Mouse (Mus musculus): ENCODE measurements around the gene Leng9.
A peak's percentile ranks its signal among the peaks of the same experiment; 100 is the strongest.
"Not testable (repeated sequence)": the region's sequence is repeated elsewhere in the genome, so short reads cannot be mapped to it uniquely, and the experiment has no call there.

The Leng9 gene

DNA sequence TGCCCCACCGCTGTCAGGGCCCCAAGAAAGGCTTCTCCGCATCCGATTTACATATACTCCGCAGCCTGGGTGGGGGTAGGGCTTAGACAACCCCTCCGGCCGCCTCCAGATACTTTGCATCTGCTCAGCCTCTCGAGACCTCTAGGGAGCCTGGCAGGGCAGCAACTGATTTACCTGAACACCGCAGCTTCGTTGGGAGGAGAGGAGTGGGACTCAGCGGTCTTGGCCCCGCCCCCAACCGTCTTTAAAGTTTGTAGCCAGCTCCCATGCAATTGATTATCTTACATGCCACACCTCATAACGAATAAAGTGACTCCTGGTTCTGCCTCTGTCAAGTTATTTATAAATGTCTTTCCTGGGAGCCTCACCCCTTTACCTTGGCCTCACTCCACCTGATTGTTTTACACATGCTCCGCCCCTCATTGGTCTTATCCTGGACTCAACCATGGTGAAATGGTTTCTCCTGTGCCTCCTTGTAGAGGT lies at the start of gene Leng9:
Gene Leng9, minus strand, starts transcription at position 316 of the 483 bp plus-strand sequence.
- no peak for DNase-seq (ENCODE audit: extremely low read depth, low read depth, low spot score)

DNA sequence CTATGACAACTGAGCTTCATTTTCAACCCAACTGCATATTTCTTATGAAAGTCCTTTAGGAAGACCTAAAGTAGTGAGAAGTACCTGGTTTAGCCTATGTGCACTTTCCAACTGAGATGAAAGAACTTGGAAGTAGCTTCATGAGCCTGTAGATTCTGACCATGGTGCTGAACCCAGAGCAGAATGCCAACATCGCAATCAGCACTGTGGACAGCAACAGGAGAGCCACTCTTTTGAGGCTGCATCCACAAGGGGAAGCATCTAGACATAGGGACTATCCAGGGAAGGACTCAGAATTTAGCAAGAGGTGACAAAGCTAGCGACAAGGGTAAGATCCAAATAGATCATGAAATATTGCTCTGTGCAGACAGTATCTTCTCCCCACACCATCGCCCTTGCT lies 28.3 kb upstream of the Leng9 start:
- DNase-seq (ENCODE audit: extremely low read depth, low read depth, low spot score) = no peak

DNA sequence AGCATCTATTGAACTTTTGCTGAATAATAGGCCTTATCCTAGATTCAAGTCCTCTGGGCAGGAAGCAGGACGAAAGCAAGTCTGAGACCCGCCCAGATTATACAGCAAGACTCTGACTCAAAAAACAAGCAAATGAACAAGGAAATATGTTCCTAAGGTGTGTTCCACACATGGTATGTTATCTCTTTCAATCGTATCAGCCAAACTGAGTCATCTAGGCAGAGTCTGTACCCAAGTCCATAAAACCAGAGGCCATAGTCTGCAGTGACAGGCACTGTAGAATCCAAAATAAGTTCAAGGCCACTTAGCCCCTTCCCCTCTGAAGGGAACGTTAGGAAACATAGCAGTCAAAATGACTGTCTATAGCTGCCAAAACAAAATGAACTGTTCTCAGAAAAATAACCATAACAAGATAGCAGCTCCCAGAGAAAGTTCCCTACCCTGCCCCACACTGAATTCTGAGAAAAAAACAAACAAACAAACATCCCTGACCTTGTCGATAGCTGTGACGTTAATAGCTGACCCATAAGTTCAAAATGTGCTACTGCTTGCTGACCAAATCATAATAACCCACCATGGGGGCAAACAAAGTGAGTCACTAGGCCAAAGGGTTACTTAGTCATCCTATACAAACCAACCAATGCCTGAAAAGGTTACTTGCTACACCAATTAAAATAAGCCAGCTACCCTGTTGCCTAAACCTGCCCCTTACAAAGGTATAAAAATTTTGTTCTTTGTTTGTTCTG lies 20.2 kb upstream of the Leng9 start:
- no peak for DNase-seq (ENCODE audit: extremely low read depth, low read depth, low spot score)

DNA sequence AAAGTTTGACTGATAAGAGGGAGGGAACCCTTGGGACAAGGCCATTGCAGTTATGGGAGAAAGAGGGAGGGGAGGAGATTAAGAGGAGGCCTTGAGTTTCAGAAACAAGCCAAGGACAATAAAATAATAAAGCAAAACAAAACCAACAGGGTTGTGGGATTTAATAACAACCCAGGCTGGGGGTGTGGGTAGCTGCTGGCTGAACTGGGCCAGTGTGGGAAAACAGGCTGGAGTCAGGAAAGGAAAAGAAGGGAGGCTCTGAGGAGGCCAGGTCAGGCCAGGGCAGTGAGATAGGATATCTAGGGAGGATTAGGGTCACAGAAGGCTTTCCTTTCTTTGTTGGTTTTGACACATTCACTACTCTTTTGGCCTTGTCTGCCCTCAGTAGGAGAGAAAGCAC lies 16.9 kb upstream of the Leng9 start:
- DNase-seq (ENCODE audit: extremely low read depth, low read depth, low spot score) = no peak

DNA sequence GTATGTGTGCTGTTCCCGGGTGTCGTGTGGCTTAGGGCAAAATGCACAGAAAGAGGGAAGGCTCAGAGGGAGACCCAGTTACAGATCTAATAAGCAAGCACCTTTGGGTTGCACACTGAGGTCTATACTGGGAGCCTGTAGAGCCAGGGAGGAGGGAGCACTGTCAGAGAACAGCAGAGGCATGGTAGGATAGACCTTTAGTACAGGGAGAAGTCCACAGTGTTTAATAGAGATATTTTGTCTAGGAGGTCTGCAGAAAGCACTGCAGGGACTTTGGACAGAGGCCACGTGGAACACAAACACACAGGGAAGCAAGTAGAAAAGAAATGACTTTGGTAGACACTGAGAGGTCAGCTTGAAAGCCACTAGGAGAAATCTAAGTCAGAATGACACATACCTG lies 15.1 kb upstream of the Leng9 start:
- DNase-seq (ENCODE audit: extremely low read depth, low read depth, low spot score) = no peak

DNA sequence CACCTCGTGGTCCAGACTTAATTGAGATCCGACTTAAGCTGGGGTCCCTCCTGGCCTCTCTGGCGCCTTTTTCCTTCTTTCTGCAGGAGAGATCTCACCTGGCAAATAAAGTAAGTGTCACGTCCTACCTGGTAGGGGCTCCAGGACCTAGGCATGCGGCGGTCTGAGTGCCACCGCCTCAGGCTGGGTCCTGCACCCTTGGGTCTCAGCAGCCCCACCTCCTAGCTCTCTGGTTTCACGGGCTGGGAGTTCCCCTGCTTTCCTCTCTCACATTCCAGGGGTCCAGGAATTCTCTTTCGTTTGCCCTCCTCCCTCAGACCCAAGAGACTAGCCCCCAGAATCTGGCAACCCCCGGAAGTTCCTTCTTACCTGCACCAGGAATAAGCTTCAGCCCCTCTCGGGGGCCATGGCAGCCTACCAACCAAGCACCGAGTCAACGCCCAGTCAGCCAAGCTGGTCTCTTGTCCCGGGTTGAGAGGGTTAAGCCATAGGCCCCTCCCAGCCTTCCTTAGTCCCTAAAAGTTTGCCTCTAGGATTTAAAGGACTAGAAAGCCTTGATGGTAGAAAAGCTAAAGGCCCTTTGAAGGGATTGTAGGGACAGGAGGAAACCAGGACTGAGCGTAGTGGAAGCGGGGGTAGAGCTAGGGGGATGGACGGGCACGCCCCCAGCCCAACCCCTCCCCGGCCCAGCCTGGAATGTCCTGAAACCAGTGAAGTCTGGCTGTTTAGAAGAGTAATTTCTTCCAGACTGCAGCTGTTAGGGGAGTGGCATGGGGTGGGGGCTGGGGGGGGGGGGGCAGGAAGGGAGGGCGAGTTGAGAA lies 14.1 kb upstream of the Leng9 start, which contains the start of gene Cdc42ep5:
Gene Cdc42ep5, minus strand, starts transcription at position 771 of the 821 bp plus-strand sequence.
- DNase-seq (ENCODE audit: extremely low read depth, low read depth, low spot score) = no peak

DNA sequence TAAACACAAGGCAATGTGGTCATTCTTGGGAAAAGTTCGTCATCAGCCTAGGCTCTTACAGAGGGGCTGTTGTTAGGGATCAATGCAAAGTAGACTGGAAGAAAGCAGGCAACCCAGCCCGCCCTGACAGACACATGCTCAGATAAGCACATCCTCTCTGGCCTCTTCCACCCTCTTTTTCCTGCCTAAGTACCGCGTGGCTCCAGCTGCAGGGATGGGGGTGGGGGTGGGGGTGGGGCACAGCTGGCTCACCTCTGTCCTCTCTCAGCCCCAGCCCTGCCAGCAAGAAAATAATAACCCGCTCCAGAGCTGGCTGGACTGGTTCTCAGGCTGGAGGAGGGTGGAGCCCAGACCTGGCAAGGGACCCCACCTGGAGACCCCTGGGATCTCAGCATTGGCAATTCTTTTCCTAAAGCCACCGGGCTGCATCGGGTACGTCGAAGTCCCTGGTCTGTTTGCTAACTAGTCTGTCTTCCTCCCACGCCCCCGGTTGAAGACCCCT lies 13.4 kb upstream of the Leng9 start:
- DNase-seq (ENCODE audit: extremely low read depth, low read depth, low spot score) = no peak

DNA sequence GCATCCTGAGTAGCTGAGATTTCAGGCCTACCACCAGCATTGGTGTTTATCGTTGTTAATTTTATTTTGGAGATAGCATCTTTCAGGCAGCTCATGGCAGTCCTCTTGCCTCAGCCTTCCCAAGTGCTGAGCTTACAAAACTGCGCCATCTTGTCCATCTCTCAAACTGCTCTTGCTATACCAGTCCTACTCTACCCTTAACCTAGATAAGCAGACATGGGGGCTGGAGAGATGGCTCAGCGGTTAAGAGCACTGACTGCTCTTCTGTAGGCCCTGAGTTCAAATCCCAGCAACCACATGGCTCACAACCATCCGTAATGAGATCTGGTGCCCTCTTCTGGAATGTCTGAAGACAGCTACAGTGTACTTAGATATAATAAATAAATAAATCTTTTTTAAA lies 11.4 kb upstream of the Leng9 start:
- not testable (repeated sequence) for DNase-seq (ENCODE audit: extremely low read depth, low read depth, low spot score)

DNA sequence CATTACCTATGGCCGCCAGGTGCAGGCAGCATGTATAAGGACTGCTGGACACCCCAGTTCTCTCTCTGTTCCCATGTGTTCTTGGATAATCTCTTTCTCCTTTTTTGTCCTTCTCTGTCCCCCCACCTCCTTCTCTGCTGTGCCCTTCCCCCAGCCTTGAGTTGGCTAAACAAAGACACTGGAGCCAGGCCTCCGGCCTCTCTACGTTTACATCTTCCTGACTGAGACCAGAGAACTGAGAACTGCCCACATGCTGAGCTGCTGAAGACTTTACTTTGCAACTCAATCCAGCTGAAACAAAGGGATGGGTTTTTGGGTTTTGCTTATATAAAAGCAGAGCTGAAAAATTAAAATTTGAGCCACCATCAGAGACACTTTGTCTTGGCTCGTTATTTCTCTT lies 4.8 kb upstream of the Leng9 start:
- DNase-seq (ENCODE audit: extremely low read depth, low read depth, low spot score) = no peak

DNA sequence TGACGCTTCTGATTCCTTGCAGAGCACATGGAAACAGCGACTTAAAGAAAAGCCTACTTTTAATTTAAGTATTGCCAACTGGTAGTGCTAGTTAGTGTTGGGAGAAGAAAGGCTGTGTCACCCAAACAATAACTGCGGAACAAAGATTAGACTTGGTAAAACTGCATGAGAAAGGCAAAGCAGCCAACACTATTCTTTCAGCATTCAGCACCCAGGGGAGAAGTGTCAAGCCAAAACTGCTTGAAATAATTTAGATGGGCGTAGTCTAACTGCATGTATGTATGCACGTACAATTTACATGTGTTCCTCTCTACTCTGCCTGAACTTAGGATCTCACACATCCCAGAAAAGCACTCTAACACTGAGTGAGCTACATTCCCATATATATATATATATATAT lies 4.2 kb upstream of the Leng9 start:
- DNase-seq (ENCODE audit: extremely low read depth, low read depth, low spot score) = no peak

DNA sequence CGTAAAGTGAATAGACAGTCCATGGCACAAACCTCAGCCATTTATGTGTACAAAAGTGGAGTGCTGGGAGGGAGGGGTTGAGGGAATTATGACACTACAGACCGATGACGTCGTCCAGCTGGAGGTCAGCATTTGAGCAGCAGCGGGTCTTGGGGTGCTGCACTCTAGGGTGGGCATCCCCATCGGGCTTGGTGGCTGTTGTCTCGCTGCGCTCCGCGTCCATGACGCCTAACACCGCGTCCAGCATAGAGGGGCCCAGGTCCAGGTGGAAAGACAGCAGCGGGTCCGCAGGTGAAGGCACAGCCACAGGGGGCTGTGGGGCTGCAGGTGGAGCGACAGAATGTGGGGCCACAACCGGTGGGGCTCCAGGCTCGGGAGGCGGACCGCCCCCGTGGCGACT lies 1.1 kb upstream of the Leng9 start:
- no peak for DNase-seq (ENCODE audit: extremely low read depth, low read depth, low spot score)

DNA sequence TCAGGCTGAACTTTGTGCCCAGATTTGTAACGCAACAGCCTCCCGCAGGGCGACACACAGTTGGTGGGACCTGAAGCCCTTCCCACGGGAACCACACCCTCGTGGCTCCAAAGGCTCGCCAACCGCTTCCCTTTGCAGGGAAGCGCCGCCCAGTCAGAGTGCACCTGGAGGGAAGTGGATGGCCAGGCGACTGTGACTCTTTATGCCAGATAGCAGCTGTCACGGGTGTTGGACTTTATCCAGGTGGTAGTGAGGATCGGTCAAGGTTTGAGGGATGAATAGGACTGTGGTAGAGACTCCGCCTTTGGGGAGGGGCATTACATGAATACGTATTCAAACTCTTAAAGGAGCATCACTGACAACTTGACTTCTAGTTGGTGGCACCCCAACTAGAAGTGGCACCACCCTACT lies 642 bp upstream of the Leng9 start:
- peak; percentile 66 for DNase-seq (ENCODE audit: extremely low read depth, low read depth, low spot score)

DNA sequence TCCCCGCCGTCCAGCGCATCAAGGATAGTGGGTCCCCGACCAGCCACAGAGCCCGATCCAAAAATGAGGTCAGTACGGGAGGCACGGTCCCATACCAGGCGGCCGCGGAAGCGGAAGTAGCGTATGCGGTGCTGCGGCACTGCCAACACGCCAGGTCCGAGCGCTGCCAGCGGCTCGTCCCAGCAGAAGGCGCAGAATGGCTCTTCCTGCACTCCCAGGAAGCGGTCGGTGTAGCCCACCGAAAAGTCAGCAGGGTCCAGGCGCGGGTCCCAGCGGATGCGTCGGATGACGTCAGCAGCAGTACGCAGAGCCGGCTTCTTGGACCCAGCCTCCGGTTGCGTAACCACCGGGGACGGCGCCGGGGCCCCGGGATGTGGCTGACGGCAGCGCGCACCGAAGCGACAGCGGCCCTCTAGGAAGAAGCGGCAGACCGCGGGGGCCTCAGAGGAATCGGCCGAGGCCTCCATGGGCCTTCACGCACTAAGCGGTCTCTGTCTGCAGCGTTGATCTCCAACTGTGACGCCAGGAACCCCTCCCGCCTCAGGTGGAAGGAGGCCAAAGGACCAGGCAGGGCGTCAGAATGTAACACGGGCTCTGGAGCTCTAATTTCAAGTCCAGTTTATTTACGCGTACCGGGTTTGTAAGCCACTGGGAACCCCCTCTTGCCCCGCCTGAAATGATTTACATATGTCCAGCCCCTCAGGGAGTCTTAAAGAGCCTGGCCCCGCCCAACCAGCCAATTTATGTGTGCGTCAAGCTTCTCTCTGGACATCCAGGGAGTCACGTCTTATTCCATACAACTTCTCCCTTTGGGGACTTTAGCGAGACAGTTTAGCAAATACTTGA lies 742 bp downstream of the Leng9 start:
- DNase-seq (ENCODE audit: extremely low read depth, low read depth, low spot score) = no peak

DNA sequence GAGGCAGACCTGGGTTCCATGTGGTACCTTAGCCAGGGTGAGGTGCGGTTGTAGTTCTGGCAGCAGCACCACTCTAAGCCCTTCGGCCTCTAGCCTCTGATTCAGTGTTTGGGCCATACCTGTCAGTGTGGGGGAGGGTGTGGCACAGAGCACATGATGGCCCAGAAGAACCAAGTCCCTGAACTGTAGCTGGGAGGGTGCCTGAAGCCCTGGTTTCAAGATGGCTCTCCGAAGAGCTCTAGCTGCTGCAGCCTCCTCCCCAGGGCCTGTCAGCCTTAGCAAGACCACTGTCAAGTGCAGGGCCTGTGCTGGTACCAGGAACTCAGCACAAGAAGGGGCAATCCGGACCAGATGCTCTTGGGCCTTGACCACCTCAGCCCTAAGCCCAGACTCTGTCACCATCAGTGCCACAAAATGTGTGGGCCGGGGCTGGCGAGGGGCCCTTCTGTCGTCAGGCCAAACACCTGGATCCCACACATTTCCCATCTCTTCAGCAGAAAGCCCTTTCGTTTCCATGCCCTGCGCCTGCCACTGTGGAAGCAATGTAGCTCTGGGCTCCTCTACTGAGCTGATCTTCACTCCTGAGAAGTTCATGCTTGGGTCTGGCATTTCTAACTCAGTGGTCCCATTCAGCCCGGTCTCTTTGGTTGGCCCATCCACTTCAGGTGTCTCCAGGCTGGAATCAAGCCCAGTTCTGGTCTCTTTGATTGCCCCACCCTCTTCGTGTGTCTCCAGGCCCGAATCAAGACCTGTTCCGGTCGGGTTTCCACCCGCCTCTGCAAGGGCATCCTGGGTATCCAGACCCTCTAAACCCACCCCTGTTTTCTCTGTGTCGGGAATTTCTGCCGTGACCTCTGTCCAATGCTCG lies 1.6 kb downstream of the Leng9 start:
- no peak for DNase-seq (ENCODE audit: extremely low read depth, low read depth, low spot score)

DNA sequence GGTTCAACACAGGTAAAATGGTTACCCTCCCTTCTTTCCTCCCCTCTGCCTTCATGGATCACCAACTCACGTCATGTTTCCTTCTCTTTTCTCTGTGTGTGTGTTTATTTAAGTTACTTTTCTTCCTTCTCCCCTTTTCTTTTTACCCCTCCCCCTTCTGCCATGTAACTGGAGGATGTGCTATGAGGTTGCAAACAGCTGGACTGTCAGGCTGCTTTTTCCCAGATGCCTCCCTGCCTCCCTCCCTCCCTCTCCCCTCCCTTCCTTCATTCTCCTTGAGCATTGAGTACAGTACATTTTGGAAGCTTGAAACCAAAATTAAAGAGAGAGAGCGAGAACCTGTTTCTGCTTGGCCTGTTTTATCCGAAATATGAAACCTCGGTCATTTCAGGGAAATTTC lies 2.3 kb downstream of the Leng9 start:
- DNase-seq (ENCODE audit: extremely low read depth, low read depth, low spot score) = no peak

DNA sequence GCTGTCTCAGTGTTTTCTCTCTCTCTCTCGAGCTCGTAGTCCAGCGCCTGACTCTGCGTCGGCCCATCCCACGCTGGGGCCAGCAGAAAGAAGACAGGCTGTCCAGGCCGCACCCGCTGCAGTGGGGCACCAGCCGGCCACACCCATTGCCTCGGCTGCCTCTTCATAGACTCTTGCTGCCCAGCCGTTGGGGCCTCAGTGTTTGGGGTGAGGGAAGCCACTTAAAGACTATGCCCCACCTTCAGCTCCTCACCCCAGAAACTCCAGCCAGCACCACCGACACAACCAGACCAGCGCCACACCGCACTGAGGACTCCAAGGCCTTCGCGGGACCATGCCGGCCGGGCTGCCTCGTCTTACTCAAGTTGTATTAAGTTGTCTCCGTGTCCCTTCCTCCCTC lies 2.8 kb downstream of the Leng9 start:
- DNase-seq (ENCODE audit: extremely low read depth, low read depth, low spot score) = no peak

DNA sequence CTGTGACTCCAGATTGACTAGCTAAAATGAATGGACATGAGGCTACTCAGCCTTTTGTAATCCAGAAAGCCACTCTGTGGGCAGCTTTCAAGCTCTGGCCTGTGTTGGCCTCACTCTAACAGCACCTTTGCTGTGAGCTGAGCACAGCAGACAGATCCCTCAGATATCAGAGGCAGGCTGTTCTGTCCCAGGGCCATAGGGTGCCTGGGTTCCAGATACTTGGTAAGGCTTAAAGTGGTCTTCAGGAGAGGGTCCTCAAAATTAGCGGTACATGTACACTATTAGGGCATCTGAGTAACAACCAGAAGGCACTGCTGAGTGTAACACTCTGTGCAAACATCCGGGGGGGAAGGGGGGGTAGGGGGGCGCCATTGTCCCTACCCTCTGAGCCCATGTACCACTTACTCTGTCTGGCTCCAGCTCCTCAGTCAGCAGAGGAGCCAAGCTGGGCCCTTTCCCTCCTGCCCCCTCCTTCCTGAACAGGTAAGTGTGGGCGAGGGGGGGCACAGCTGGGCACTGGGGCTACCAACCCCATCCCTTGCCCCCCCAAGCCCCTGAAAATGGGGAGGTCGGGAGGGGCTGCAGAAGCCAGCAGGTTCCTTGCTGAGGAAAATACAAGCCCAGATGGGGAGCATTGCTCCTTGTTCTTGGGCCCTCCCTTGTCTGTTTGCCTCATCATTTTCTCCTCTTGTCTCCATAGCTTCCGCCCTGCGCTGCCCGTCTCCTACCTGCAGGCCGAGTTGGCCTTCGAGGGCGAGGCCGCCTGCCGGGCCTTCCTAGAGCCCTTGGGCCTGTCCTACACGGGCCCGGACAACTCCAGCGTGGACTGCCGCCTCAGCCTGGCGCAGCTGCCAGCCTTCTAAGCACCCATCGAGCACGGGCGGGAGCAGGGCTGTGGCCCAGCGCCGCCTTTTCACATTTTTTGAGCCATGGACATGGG lies 3.7 kb downstream of the Leng9 start:
- DNase-seq (ENCODE audit: extremely low read depth, low read depth, low spot score) = no peak

DNA sequence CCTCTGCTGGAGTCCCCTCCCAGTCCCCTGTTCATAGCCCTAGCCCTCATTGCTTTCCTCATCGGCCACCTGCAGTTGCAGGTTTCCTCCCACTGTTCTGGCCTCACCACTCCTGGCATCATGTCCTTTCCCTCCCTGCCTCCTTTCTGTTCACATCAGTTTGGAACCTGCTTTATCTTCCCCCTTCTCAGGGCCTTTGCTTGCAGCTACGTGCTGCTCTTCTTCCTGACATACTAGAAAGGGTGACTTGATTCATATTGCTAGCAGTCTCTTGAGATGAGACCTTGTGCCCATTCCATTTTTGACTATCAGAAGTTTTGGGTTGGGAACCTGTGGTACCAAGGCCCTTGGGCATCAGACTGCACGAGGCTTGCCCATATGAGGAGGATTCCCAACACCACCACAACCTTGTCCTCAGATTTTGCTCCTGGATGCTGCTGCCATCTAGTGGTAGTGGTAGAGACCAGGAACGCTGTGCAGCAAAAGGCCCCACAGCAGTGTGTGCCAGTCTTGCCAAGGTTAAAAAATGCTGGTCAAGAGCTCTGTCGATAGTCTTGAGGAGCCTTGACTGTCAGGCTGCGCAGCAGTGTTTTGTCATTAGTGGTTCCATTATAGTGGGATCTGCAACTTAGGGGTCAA lies 4.5 kb downstream of the Leng9 start:
- DNase-seq (ENCODE audit: extremely low read depth, low read depth, low spot score) = no peak

Data from fat pad, adult 2 months (tissue).